Mouse (Mus musculus) right cerebral cortex, postnatal 36 days (tissue): Measurements from ENCODE around the gene Gm9844.
"Not testable (repeated sequence)": the region's sequence is repeated elsewhere in the genome, so short reads cannot be mapped to it uniquely, and the experiment has no call there.

Source experiments
- DNase-seq, 2 experiments: peaks; one replicate each; pipeline ENCODE4 v3.0.0; 2022; ENCODE audit warnings: low spot score in 2 of 2, mixed read lengths in 1 of 2

The Gm9844 gene

GRCm38 (mm10) chr7:24869532-24870165 lies 7.6 kb downstream of the Gm9844 start, which contains the start of the genes Lypd4 and Dmrtc2:
Gene Lypd4, minus strand, starts transcription at chr7:24869941.
Gene Dmrtc2, plus strand, starts transcription at chr7:24870057.
- DNase-seq: no peak

DNA sequence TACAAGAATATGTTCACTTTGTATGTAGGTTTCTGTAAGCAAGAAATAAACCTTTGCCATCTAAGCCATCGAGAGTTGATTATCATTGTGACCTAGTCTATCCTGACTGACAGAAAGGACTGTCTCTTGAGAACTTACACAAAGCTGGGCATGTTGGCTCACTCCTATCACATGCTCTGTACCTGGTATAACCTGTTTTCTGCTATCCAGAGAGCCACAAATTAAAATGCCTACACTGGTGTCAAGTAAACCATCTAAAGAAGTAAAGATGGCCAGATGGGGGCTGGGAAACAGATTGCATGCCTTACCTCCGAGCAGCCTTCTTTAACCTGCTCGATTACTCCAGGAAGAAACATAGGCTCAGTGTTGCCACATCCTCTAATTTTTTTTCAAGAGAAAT lies 15.6 kb downstream of the Gm9844 start:
- DNase-seq: no peak

DNA sequence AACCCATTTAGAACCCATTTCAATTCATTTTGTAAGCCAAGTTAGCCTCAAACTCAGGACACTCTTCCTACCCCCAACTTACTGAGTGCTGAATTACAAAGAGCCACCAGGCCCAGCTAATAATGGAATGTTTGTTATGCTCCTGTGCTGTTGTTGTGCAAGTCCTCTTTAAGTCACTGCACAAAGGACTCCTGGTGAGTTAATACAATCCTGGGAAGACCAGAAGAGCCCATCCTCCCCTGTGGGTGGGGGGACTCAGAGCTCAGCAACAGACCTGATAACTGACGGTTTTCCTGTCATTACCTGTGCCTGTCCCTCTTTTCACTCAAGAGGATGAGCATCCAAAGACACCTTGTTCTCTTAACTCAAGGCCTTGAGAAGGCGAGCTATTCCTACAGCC lies 17.6 kb downstream of the Gm9844 start:
- no peak for DNase-seq

- no peak for DNase-seq
Observed at GRCm38 (mm10) chr7:24882416-24883199, 20.6 kb downstream of the Gm9844 start.

GRCm38 (mm10) chr7:24883896-24884692 lies 22.1 kb downstream of the Gm9844 start, which contains the start of gene Rps19:
Gene Rps19, plus strand, starts transcription at chr7:24884371.
- peak; percentile 98 for DNase-seq

DNA sequence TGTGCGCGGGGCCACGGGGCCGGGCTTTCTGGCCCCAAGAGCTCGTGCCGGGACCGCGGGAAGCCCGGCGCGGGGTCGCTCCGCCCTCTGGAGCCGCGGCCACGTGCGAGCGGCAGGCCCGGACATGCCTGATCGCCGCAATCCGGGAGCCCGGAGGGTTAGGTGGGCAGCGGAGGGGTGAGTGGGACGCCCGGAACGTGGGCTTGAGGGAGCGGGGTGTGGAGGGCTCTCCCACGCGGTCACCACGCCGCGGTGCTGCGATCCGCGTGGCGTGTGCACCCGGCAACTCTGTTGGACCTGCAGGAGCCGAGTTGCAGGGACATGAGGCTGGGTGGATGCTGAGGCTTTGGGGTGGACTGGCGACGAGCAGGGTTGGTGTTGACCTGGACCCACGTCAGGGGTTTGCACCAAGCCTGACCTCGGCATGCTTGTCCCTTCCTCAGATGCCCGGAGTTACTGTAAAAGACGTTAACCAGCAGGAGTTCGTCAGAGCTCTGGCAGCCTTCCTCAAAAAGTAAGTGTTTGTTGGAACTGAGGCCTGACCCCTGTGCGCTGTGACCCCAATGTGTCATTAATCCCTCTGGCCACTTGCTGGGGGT lies 22.8 kb downstream of the Gm9844 start:
- DNase-seq: no peak

DNA sequence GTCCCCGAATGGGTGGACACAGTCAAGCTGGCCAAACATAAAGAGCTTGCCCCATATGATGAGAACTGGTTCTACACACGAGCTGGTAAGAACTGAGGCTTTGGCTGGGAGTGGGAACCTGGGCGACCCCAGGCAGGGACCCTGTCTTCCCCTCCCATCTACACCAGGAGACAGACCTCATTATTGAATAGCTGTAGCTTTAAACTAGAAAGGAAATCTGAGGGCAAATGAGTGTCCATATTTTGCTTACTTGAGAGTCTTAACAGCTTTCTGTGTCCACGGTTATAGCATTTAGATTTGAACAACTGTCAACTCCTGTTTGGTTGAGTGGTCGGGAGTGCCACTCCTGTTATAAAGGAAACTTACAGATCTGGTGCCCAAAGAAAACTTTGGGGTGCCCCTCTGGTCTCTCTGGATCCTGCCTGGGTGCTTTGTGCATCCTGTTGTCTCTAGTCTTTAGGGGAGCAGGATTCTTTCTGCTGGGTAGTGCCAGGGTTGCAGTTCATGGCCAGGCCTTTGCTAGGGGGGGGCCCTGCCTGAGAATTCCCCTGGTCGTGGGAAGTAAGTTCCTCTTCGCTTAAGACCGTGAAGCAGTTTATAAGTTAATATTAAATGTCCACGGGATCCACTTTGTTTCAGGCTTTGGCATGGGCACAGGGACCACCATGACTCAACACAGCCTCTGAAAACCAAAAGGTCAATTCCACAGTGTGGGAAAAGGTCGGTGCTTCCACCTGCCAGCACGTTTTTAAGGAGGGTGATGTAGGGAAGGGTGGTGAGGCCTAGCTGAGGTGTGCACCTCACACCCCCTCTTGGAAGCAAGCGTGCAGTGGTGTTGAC lies 23.7 kb downstream of the Gm9844 start:
- DNase-seq: no peak

DNA sequence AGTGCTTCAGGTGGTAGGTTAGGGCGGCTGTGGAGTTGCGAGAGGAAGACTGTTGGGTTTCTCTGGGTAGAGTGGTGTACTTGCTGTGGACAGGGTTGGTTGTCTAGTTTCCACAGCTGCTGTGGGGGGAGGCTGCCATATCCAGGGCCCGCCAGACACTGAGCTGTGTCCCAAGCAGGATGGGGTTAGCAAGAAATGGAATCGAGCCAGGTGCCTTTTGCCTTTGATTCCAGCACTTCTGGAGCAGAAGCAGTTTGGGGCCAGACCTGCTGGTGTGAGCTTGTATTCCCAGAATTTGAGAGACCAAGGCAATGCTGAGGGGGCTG lies 24.3 kb downstream of the Gm9844 start:
- DNase-seq: no peak

- no peak for DNase-seq
Observed at GRCm38 (mm10) chr7:24887096-24887495, 25.1 kb downstream of the Gm9844 start.

DNA sequence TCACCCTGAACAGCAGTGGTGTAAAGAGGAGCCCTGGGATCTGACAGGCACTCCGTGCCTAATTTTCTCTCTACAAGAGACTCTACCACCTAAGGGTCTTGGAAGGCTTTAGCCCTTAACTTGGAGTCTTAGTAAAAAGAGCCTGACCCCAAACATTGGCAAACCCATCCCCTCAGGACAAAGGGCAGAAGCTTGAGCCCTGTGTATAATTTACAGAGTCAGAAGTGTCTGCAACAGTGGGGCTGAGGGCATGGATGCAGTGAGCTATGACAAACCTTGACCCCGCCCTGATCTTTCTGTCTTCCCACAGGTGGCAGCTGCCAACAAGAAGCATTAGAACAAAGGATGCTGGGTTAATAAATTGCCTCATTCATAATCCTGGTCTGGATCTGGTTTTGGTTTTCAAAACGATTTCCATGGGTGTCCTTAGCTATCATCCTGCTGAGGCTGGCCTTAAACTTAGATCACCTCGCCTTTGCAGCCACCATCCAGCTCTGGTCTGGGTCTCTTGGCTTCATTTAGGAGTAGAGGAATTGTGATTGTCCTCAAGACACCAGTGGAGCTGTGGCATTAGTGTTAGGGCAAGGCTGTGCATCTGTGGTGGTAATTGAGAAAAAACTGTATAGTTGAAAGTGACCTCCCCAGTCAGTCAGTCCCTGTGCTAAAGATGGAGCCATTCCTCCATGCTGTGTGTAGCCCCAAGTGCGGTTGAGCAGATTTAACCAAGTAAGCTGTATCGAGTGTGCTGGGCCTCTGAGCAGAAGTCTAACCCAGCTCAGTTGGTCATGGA lies 27.6 kb downstream of the Gm9844 start:
- no peak for DNase-seq

DNA sequence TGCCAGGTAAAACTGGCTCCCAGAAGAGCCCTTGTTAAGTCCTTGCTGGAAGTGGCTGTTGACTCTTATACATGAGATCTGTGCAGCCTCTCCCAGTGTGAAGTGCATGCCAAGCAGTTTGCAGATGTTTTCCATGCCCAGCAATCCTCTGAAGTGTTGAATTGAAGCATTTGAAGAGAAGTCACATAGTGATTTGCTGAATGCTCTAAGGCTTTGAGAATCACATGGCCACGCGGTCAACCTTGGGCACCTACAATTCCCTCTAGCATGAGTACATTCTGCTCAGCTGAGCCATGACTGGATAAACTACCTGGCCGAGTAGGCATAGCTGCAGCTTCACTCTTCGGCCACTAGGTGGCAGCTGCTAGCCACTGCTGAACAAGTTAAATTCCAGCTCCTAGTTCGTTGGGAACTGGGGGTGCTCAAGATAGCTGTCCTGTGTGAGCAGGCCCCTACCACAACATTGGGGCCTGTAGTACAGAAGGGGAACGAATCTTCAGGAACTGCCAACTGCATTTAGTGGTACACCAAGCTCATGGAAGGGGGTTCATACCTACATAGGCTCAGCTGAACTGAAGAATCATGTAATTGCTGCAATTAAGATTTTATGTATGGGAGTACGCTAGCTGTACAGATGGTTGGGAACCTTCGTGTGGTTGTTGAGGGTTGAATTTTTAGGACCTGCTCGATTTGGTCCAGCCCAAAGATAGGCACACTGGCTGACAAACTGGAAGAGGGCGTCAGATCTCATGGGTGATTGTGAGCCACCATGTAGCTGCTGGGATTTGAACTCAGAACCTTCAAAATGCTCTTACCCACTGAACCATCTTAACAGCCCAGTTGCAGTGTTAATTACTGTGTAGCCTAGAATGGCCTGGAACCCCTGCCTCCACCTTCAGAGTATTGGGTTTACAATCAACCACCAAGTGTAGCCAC lies 28.5 kb downstream of the Gm9844 start:
- DNase-seq: peak; percentile 43 to 57

- no peak for DNase-seq
Observed at GRCm38 (mm10) chr7:24891241-24892124, 29.5 kb downstream of the Gm9844 start.

GRCm38 (mm10) chr7:24892125-24892583 lies 30.1 kb downstream of the Gm9844 start:
- DNase-seq: no peak

DNA sequence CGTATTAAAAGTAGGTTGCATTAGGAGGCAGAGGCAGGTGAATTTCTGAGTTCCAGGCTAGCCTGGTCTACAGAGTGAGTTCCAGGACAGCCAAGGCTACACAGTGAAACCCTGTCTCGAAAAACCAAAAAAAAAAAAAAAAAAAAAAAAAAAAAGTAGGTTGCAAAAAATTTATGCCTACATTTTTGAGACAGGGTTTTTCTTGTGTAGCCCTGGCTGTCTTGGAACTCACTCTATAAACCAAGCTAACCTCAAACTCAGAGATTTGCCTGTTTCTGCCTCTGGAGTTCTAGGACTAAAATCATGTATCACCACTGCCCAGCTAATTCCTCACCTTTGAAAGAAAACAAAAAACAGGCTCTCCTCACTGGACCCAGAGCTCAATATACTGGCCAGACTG lies 33.7 kb downstream of the Gm9844 start:
- not testable (repeated sequence) for DNase-seq

- no peak for DNase-seq
Observed at GRCm38 (mm10) chr7:24896269-24896668, 34.3 kb downstream of the Gm9844 start.

GRCm38 (mm10) chr7:24897224-24897623 lies 35.2 kb downstream of the Gm9844 start, which contains the start of gene Cd79a:
Gene Cd79a, plus strand, starts transcription at chr7:24897381.
- no peak for DNase-seq

DNA sequence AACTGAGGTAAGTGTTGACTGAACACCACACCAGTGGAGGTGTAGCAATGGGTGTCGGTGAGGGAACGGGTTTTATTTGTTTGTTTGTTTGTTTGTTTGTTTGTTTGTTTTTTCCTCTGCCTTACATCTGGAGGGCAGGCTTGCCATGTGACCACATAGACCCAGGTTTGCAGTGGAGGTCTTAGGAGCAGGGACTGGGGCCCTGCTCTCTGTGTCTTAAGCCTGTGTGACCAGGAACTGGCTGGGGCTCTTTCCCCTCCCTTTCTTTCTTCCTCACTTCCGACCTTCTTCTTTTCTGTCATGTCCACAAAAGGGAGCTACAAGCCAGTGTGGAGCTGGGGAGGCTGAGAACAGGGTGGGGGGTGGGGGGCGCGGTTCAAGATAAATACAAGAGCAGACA lies 35.9 kb downstream of the Gm9844 start:
- no peak for DNase-seq

GRCm38 (mm10) chr7:24901114-24901513 lies 39.1 kb downstream of the Gm9844 start:
- no peak for DNase-seq
